Mouse (Mus musculus): ENCODE measurements at regions not wholly inside any gene's neighbourhood (a gene's known extent, or its start where the extent isn't known, plus 50 kb on each side); places are given as distances from the start of the nearest gene placed in this dataset.

DNA sequence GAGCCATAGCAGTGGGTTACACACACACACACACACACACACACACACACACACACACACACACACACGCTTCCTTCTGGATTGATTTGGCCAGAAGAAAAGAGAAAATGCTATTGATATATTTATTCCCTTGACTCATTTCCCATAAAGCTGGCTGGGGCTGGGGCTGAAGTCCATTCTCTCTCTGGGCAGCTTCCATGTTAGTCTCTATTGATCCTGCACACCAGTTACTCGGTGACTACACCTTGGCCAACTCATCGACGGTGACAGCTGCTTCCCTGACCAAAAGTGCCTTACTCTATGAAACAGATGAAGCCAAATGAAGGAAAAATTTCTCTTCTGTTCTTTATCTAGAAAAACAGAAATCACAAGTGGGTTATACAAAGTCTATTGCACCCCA, 82.1 kb downstream of the Snx18 start:
- DNase-seq: no peak

DNA sequence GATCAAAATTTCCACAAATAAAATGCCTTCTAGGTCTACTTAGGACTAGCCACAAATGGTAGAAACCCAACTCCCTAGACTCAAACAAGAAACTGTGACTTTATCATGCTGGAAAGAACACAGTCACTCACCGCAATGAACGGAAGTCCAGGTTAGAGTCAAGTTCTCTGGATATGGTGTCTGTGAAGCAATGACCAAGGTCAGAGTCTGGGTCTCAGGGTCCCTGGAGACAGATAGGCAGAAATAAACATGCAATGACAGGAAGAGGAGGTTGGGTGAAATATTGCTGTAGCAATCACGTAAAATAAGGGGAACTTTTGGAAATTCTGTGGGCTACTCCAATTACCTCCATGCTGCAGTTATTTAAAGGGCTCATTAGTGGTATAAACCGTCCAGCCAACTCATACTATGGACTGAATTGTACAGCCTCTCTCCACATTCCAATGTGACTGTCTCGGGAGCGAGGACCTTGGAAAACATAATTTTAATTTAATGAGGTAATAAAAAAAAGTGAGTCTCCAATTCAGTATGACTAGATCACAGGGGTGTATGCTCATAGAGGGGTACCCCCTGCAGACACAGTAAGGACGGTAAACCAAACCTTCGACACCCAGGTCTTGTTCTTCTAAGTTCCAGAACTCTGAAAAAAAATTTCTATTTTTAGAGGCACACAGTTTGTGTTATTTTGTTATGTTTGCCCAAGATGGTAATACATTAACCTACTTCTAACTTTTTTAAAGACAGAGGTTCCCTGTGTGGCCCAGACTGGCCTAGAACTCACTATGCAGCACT, 83.5 kb downstream of the Snx18 start:
- no peak for DNase-seq

DNA sequence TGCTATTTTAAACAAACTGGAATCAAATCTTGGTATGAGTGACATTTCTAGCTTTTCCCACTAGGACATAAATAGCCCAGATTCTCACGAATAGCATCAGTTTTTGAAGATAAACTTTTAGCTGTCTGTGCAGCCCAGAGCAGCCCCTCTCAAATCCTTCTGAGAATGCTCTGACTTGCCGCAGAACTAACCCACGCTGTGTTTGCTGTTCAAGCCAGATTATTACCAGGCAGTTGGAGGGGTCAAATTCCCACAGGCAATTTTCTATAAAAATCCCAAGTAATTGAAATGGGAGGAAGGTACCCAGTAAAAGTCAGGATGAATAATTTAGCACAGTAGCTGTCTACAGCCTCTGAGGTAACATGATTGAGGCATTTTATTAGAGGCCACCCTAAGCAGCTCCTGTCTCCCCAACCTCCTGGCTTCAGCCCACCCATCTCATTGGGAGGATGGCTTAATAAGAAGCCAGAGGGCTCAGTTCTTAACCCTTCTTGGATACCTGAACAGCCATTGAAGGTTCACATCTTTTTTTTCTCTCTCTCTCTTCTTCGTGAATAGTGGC, 84.4 kb downstream of the Snx18 start:
- DNase-seq: no peak

DNA sequence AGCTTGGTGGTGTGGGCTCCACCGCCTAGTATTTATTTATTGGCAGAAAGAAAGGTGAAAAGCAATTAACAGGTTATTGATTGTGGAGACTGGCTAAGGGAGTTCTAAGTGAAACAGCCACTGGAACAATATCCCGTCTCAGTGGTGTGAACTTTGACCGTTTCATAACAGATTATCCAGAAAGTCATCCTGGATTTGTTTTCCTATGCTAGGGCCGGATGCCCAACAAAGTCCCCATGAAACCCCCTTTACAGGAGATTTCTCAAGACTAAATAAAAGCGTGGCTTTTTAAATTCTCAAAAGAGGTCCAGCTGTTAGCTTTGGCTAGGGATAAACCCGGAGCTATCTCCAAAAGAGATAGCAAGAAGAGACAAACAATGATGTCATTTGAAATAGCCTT, 91.4 kb downstream of the Snx18 start:
- DNase-seq: no peak

DNA sequence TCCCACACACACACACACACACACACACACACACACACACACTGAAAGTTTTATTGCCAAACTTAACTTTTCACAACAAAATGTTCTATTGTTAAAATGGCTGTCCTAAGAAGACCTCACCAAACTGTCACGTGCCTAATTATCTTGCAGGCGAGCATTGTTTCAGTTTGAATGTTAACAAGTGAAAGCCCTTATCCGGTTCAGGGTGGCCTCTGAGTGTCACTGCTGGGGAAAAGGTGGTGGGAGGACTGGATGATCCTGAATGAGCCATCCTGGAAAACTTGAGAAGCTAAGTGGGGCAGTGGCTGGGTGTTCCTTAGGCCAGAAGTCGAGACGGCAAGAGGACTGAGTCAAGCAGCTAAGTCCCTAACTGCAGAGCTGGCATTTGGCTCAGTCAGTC, 94.9 kb downstream of the Snx18 start:
- DNase-seq: no peak

DNA sequence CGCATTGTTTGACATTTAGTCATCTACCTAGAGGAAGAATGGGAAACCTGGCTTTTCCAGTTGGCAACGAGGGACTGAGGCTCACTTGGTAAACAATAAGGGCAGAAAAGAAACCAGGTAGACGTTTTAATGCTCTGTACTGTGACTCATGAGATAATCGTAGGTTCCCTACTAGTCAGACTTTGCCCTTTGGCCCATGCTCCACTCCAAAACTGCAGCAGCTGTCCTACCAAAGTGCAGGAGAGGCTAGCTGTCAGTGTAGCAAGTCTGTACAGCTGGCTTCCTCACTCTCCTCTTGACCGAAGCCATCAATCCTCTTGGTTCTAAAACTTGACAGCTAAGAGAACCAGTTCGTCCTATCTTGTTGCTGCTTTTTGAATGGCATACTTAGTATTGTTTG, 100.2 kb downstream of the Snx18 start:
- DNase-seq: no peak

DNA sequence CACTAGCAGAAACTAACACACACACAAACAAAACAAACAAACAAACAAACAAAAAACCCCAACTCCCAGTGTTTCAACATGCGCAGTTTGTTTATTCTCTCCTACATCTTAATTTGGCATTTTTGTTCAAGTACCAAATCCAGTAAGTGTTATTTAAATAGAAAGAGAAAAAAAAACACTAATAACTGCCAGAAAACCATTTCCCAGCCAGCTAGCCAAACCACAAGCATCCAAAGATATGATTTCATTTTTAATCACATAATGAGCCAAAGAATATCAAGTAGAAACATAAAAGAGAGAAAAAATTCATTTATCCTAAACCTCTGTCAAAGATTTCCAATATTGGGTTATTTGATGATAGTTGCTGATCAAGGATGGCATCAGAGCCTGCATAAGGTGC, 102.3 kb downstream of the Snx18 start:
- DNase-seq: no peak

DNA sequence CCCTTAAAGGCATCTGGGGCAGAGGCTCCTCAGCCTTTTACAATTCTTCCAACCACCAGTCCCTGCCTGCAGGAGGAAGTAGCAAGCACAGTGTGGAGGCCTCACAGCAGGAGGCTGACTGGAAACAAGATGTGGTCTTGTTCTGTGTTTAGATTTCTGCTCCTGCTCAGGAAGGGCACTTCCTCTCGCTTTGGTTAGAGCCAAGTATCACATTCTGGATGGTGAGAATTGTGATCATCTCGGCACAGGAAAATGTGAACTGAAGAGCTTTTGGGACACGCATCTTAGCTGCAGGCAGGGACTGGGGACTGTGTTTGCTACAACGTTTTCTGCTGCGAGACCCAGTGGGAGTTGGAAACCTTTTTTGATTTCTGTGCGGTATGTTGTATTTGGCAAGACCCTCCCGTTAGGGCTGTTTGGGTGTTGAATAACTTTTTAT, 103.2 kb downstream of the Snx18 start:
- peak; percentile 29 for DNase-seq

DNA sequence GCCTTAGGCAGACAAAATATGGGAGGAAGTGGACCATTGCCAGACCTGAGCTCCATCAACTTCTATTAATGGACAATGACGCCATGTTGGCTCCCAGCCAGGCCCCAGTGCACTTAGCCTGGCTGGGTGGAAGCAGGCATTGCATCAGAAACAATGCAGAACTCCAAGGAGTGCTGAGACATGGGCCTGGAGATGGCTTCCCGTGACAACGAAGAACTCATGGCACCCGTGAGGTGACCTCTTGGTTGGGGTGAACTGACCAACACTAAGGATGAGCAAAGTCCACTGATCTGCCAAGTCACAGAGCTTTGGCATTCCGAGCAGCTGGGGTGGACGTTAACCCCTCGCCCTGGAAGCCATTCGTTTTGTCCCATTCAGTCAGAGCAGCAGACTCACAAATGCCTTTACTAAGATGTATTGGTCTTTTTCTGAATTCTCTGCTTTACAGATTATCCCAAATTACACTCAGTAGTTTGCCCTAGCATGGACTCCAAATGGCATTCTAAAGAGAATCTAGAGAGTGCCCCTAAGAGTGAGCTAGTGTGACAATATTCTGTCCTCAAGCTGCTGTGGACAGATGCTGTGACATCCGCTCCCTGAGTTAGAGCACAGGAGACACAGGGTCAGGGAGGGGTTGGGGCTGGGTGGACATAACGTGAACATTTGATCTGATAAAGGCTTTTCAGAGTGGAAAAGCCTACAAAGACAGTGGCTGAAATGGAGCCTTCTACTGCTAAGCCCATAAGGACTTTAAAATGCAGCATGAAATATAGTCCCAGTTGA, 108.8 kb downstream of the Snx18 start:
- peak; percentile 93 for DNase-seq

DNA sequence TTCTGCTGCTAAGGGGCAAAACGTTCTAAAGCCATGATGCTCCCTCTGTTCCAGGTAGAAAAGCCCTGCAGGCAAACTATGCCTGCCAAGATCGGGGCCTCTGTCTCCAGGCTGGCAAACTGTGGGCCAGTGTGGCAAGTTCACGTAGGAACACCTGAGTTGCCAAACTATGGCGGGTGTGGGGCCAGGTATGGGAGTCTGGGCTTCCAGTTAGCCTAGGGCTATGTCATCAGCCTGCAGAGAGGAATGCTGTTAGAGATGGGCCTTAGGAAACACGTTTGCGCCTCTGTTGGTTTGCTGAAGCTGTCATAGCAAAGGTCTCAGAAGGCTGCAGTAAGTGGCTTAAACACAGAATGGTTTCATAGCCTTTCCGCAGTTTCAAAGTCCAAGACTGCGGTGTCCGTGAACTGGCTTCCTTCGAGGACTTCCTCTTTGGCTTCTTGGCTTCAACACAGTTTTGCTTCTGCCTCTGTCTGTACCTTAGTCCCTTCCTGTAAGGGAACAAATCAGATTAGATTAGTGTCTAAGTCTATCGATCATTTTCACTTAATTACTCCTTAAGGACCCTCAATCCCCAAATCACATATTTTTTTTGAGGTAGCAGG, 110.1 kb downstream of the Snx18 start:
- DNase-seq: no peak

DNA sequence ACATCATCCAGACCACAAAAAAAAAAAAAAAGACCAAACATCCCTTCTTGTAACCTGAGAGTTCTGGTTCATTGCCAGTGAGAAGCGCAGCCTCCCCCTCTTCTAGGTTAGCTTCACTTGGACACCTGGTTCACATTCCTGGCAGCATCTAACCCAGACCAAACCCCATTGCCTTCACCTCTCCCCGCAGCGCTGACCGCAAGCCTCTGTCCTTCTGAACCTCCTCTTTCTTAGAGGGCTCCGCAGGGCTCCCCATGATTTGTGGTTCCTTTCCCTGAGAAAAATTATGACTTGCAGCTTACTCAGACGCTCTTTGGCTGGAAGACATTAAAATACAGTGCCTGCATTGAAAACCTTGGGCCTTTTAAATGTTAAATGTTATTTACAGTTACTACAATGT, 115.8 kb downstream of the Snx18 start:
- DNase-seq: no peak

DNA sequence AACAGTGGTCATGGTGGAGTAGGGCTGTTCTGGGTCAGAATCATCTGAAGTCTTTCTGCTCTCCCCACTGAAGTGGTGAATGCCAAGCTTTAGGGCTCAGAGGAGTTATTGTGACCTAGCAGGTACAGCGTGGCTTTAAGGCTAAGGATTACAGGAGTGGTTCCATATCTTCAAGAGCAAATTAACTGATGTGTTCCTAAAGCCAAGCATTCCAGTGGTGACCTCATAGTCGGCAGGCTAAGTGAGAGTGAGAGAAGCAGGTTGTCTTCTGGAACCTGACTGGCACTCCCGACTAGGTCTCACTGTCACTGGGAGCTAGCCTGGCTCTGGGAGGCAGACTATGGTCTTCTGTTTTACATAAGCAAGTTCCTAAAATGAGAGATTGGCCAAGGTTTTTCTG, 116.3 kb downstream of the Snx18 start:
- DNase-seq: no peak

DNA sequence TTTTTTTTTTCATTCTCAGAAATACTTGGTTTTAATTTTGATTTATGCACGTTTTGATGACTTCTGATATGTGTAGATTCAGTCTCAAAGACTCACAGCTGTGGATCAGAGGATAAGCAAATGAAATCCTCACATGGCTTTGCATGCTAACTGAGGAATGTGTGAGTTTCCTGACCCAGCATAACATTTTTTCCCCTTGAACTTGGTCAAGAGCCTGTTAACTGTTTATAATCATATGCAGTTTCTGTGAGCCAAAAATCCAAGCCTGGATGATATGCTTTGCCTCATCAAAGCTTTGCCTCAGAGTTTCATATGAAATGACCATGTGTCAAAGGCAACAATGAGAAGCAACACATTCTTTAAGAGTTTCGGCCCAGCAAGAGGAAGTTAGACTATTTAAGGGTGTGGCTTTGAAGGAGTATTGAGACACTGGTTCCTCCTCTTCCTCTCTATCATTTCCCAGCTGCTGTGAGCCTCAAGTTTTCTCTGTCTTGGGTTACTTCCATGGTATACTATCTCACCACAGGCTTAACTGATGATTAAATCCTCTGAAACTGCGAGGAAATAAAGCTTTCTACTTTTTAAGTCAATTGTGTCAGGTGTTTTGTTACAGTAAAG, 117.9 kb downstream of the Snx18 start:
- no peak for DNase-seq

DNA sequence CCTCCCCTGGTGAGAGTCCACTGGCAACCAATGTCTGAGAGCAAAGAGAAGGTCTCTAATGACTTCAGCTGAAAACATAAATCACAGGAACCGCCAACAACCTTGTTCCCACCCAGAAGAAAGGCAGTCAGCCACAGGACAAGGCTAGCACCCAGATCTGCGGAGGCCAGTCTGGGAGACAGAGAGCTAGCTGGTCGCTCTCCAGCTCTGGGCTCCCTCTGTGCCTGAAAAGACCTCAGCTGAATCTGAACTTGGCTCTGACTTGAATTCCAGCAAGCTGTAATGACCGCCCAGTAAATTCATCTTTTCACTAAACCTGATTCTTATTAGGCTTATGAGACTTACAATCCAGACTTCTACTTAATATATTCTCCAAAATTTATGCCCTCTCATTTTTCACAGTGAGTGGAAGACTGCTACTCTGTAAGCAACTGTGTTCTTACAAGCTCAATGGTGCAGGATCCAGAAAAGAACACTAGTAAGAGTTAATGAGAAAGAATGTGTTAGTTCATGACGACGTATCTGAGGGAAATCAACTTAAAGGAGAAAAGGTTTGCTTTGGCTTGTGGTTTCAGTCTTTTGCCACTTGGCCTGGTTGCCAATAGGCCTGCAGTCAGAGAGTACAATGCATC, 119.2 kb downstream of the Snx18 start:
- DNase-seq: peak; percentile 36

DNA sequence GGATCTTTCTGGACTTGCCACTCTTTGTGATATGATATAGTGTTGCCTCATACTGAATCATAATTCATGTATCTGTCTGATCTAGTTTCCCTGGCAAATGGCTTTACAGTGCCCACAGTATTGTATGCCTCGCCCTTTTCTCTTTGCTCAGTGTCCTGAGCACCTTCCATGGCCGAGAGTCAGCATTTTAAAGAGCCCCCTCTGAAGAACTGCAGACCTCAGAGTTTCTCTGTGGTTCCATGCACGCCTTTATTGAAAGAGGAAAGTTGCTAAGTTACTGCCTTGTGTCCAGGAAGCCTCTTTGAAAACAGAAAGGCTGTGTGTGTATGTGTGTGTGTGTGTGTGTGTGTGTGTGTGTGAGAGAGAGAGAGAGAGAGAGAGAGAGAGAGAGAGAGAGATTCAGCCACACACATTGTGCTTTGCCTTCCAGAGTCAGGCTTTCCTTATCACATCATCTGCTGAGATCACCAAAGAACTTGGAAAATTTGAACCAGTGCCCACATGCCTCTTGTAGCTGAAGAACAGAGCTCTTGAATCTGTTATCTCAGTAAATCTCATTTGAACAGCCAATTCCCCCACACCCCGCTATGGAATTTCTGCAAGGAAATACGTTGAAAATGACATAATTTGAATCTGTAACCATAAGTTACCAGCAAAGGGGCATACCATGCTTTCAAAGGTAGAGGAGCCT, 122.6 kb downstream of the Snx18 start:
- peak; percentile 68 for DNase-seq

DNA sequence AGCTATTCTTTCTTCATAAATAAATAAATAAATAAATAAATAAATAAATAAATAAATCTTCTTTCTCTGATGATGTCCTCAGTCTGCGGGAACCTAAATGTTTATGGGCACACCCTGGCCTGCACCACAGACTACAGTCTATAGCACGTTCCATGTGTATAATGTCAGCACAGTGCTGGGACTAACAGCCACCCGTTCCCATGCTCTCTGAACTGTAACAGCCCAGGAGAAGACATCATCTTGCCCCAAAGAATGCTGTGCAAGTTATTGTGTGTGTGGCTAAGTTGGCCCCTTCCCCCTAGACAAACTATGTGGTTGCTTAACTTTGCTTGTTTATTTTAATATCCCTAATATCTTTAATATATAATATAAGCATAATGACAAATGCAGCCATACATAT, 123.2 kb downstream of the Snx18 start:
- no peak for DNase-seq

DNA sequence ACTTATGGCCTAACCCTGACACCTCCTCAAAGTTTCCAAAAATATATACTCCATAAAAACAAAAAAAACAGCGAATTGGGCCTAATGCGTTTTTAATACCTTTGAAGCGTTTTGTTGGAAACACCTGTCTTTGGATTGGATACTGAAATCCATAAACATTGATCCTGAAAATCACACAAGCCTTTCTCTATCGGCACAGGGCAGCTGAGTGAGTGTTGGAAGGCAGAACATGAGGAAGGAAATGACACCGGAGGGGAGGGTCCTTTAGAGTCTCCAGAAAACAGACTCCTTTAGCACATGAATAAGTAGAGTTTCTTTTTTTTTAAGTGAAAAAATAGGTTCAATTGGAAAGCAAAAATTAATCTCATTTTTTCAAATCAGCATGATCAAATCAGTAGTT, 123.7 kb downstream of the Snx18 start:
- DNase-seq: no peak

DNA sequence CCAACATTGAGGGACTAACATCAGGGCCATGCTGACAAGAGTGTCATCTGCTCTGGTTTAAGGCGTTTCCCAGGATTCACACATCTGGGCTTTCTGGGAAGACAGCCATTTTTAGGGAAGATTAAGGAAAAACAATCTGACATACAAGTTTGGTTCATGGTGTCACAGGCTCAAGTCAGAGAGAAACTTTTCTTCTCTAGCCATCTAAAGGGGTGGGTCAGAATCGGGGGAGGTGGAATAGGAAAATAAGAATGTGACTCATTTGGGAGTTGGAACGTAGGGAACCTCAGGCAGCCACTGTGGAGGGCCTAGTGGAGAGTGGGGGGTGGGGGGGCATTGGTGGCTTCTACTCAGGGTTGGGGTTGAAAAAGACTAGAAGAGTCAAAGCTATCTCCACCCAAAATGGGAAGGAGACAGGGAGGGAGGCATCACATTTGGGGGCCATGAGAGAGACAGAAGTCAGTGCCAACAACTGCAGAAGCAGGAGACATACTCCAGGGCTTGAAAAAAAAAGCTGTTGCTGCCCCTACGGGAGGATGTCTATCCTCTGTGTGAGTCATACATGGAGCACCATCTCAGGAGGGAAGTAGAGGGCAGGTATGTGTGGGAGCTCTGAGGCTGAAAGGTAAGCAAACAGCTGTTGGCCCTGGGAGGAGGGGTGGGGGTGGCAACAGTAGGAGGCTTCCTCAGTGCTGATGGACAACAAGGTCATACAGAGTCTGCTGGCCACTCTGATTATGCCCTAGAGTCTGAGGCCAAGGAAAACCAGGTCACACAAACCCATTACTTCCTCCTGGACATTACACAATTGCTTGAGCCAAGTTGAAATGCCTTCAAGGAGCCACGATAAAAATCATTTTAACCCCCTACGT, 128.2 kb downstream of the Snx18 start:
- no peak for DNase-seq

DNA sequence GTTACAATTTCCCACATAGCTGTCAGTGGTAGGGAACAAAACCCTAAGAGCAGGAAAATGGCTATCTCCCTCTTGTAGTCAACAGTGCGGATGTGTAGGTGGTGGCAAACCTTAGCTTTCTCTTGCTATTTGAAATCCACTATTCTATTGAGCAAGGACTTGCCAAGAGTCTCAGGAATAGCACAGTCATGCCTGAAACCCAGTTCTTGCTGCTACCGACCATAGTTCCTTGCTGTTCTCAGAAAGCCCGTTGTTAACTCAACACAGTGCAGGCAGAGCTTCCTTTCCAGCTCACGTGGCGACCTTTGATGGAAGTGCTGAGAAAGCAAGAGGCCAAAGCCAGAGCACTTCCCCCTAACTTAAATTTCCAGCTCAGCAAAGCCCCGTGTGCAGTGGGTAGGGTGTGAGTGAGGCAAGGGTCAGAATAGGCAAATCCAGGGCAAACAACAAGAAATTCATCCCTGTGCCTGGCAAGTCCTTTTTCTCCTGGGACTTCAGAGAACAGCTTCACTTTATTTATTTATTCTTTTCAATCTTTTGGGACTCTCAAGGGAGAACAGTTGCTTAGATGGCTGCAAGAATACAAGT, 131.9 kb downstream of the Snx18 start:
- DNase-seq: no peak

DNA sequence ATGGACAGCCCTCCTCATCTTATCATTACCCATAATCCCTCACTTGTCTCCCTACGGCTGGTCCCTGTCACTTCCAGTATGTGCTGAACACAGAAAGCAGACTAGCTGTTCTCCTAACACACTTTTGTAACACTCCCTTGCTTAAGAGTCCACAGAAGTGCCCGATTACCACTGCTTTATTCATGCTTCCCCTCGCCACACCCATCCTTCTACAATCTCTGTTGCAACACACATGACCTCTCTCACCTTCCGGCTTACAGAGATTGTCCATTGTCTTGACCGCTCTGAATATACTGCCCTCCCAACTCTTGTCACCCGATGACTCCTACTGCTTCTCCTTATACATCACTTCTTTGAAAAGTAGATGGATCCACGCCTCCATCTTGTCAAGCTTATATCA, 132.9 kb downstream of the Snx18 start:
- DNase-seq: peak; percentile 26

Data from lung, postnatal 14 days (tissue).